Mouse (Mus musculus) midbrain, embryonic 10.5 days (tissue): ENCODE data around the gene Zbtb46. TPM values are rescaled to one million over a fixed set of nuclear protein-coding genes. Genes with fewer than 3 reads are reported as not detected.

Experiments used
- DNase-seq: peaks from one replicate; pipeline ENCODE4 v3.0.0-alpha.2; 2017; ENCODE audit warnings: low spot score
- H3K27ac ChIP-seq: fragments of 300-500 bp; sonication (generic); replicated peaks from 2 replicates; pipeline ENCODE4 v1.5.1; 2016; ENCODE audit warnings: mild to moderate bottlenecking
- H3K27me3 ChIP-seq: fragments of 300-500 bp; sonication (generic); 2 replicates; pipeline ENCODE4 v1.6.1; 2016; ENCODE audit warnings: low read depth, mild to moderate bottlenecking; ENCODE audit not compliant: poor library complexity, severe bottlenecking
- H3K36me3 ChIP-seq: fragments of 300-500 bp; sonication (generic); 2 replicates; pipeline ENCODE4 v1.6.1; 2016; ENCODE audit warnings: mild to moderate bottlenecking, moderate library complexity
- H3K4me1 ChIP-seq: fragments of 300-500 bp; sonication (generic); 2 replicates; pipeline ENCODE4 v1.6.1; 2016
- H3K4me3 ChIP-seq: fragments of 300-500 bp; sonication (generic); 2 replicates; pipeline ENCODE4 v1.5.1; 2016; ENCODE audit warnings: mild to moderate bottlenecking, moderate library complexity
- H3K9me3 ChIP-seq: fragments of 300-500 bp; sonication (generic); replicated peaks from 2 replicates; pipeline ENCODE4 v1.6.1; 2016; ENCODE audit warnings: mild to moderate bottlenecking
- WGBS: fragments of 180-500 bp; shearing (Covaris S2); methylation state at CpG from one replicate; pipeline ENCODE4 v1.1.7; 2016; 5-methylcytosine and 5-hydroxymethylcytosine counted together
- polyA plus RNA-seq: library from polyadenylated mRNA; unstranded; fragments of >200 nt; fragmentation: Nextera tagmentation; extraction: Ambion mirVana; gene quantifications from 2 replicates; pipeline ENCODE4 v1.2.1, GENCODE M21; 2016

Zbtb46 gene
- polyA plus RNA-seq, 1 experiment from 2014 or later: 16.8 TPM

DNA sequence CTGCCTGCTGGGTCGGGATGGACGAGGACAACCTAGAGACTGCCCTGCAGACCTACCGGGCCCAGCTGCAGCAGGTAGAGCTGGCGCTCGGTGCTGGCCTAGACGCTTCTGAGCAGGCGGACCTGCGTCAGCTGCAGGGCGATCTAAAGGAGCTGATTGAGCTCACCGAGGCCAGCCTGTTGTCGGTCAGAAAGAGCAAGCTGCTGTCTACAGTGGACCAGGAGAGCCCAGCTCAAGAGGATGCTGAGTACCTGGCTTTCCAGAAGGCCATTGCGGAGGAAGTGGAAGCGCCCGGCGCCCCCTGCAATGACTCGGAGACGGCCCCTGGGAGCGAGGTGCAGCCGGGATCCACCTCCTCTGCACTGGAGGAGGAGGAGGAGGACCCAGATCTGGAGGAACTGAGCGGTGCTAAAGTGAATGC is 93.6 kb downstream of the Zbtb46 start:
- Histone ChIP-seq H3K27ac (peak overlapping the region; percentile 94), H3K4me3 (peak overlapping the region; percentile 61), H3K36me3 (peaks cover 64% of the 10 kb centered on the region), H3K27me3 (no peaks in the 10 kb centered on the region), H3K9me3 (no peaks in the 10 kb centered on the region), H3K4me1 (peaks cover 44% of the 10 kb centered on the region)
- peak; percentile 52 for DNase-seq
- WGBS: under 1% methylated on average over 20 of the region's 20 CpGs

DNA sequence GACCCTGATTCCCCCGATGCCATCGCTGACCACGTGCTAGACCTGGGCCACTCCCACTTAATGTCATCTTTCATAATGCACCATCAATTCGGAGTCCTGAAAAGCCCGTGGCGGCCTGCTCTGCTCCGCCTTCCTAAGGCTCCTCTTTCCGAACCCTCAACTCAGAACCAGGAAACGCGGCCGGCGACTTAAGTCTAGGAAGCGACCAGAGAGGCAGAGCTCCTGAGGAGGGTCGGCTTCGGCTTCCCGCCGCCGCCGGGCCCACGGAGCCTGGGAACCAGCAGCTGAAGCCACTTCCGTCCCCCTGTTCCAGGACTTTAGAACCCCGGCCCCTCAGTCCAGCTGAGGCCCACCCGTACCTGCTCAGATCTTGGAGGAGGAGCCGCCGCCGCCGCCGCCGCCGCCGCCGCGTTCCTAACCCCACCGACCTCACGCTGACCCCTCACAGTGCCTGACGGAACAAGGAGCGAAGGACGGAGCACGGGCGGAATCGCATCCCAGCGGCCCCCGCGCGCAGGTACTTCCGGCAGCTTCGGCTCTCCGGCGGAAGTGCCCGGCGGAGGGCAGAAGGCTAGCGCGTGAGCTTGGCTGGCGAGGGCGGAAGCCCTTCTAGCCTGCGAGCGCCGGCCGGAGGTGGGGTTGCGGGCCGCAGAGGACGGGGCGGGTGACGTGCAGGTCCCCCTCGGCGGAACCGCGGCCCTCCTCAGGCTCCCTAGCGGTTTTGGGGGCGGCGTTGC is 94.2 kb downstream of the Zbtb46 start, which contains the start of the genes Zgpat and Arfrp1:
Zgpat (plus strand) TSS at position 69 of the 737 bp plus-strand sequence.
Arfrp1 (minus strand) TSS at position 545 of the 737 bp plus-strand sequence.
- Histone ChIP-seq H3K4me1 (peaks cover 44% of the 10 kb centered on the region), H3K27me3 (no peaks in the 10 kb centered on the region), H3K36me3 (peaks cover 64% of the 10 kb centered on the region), H3K27ac (peak within 1 kb of the TSS; percentile 94), H3K9me3 (no peaks in the 10 kb centered on the region), H3K4me3 (peak within 1 kb of the TSS; percentile 61)
- DNase-seq: peak; percentile 92
- under 1% methylated on average over 71 of the region's 71 CpGs for WGBS

DNA sequence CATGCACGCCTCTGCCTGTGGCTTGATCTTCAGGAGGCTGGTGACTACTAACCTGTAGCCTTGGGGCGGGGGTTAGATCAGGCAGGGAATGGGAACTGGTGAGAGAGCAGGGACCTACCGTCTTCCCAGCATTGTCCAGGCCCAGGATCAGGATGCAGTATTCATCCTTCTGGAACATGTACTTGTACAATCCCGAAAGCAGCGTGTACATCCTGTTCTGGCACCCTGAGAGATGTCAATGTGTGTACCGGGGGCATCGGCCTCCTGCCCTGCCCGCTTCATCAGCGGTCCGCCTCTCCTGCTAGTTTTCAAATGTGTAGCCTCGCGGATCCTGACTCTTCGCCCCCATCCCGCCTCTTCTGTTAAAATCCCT is 94.8 kb downstream of the Zbtb46 start:
- Histone ChIP-seq H3K36me3 (peaks cover 64% of the 10 kb centered on the region), H3K4me3 (peak overlapping the region; percentile 61), H3K27ac (peak overlapping the region; percentile 94), H3K27me3 (no peaks in the 10 kb centered on the region), H3K9me3 (no peaks in the 10 kb centered on the region), H3K4me1 (peaks cover 44% of the 10 kb centered on the region)
- 13% methylated on average over 14 of the region's 14 CpGs for WGBS
- no peak for DNase-seq

- H3K4me3 ChIP-seq: peak overlapping the region; percentile 61
- 88% methylated on average over 3 of the region's 3 CpGs for WGBS
- peak overlapping the region; percentile 94; the same call in 1 of the 2 replicates for H3K27ac ChIP-seq
- peaks cover 43% of the 10 kb centered on the region for H3K4me1 ChIP-seq
- no peak for DNase-seq
- H3K9me3 ChIP-seq: no peaks in the 10 kb centered on the region
- peaks cover 64% of the 10 kb centered on the region for H3K36me3 ChIP-seq
- no peaks in the 10 kb centered on the region for H3K27me3 ChIP-seq
Measured at GRCm38 (mm10) chr2:181363946-181364345, 95.3 kb downstream of the Zbtb46 start.

DNA sequence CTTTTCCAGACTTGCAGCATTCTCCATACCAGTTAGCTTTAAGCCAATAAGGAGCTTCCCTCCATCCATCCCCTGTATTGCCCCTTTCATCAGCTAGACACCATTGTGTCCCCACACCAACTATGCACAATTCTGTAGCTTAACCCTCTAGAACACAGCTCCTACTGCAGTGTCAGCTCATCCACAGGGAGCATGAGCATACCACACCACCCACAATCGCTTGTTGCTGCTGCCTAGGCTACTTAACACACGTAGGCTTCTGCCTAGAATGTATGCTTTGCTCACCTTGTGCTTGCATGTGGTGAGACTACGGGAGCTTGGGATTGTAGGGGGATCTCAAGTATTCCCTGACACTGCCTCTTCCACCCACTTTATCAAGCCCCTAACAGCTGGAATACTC is 102.4 kb downstream of the Zbtb46 start:
- 88% methylated on average over 3 of the region's 3 CpGs for WGBS
- H3K27me3 ChIP-seq: no peaks in the 10 kb centered on the region
- no peak overlapping the region for H3K27ac ChIP-seq
- H3K36me3 ChIP-seq: peaks cover 100% of the 10 kb centered on the region
- no peak overlapping the region for H3K4me3 ChIP-seq
- no peak for DNase-seq
- H3K4me1 ChIP-seq: no peaks in the 10 kb centered on the region
- no peaks in the 10 kb centered on the region for H3K9me3 ChIP-seq

DNA sequence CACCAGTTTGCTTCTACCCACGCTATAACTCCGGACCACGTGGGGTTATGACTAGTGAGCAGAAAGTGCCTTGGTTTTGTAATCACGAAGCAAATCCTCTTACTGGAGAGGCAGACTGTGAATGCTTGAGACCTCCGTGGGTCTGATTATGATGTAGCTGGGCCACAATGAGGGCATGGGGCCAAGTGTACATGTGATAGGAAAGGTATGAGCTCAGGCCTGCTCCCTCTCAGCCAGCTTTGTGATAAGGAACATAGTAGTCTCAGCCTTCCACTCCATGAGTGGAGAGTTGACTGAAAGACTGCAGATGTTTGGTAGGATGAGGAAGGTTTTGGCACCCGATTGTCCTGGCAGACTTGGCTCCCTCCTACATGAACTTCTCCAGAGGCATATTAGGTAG is 116.5 kb downstream of the Zbtb46 start:
- no peak for DNase-seq
- Histone ChIP-seq H3K27me3 (no peaks in the 10 kb centered on the region), H3K36me3 (peaks cover 93% of the 10 kb centered on the region), H3K4me1 (no peaks in the 10 kb centered on the region), H3K4me3 (no peak overlapping the region), H3K9me3 (no peaks in the 10 kb centered on the region), H3K27ac (no peak overlapping the region)
- 95% methylated on average over 6 of the region's 6 CpGs for WGBS

GRCm38 (mm10) chr2:181340426-181340825 is 118.8 kb downstream of the Zbtb46 start:
- H3K27ac ChIP-seq: no peak overlapping the region
- peaks cover 94% of the 10 kb centered on the region for H3K36me3 ChIP-seq
- no peak for DNase-seq
- no peaks in the 10 kb centered on the region for H3K4me1 ChIP-seq
- no peaks in the 10 kb centered on the region for H3K27me3 ChIP-seq
- no peaks in the 10 kb centered on the region for H3K9me3 ChIP-seq
- 90% methylated on average over 4 of the region's 4 CpGs for WGBS
- no peak overlapping the region for H3K4me3 ChIP-seq

Other genes starting within 250 kb of the Zbtb46 start
- 0.10 and 0.20 TPM in 2 replicates for gene Srms, start 246.2 kb downstream of the Zbtb46 start, polyA plus RNA-seq
- 0.10 and 0.15 TPM in 2 replicates for gene Fndc11, start 239.4 kb downstream of the Zbtb46 start, polyA plus RNA-seq
- gene Helz2, start 217.4 kb downstream of the Zbtb46 start, polyA plus RNA-seq: 0.62 and 0.78 TPM in 2 replicates
- gene Gmeb2, start 171.4 kb downstream of the Zbtb46 start, polyA plus RNA-seq: 18.1 and 21.8 TPM in 2 replicates
- 133 and 240 TPM in 2 replicates for gene Stmn3, start 144.9 kb downstream of the Zbtb46 start, polyA plus RNA-seq
- 61.5 and 71.4 TPM in 2 replicates for gene Rtel1, start 139.7 kb downstream of the Zbtb46 start, polyA plus RNA-seq
- gene Zgpat, start 94.5 kb downstream of the Zbtb46 start, polyA plus RNA-seq: 45.0 and 50.5 TPM in 2 replicates
- 79.2 and 85.6 TPM in 2 replicates for gene Arfrp1, start 94.0 kb downstream of the Zbtb46 start, polyA plus RNA-seq
- 26.0 and 32.2 TPM in 2 replicates for gene Lime1, start 79.3 kb downstream of the Zbtb46 start, polyA plus RNA-seq
- gene Abhd16b, start 33.8 kb upstream of the Zbtb46 start, polyA plus RNA-seq: 0.07 TPM in 1 of 2 replicates, not detected in the other
- 164 and 167 TPM in 2 replicates for gene Tpd52l2, start 37.7 kb upstream of the Zbtb46 start, polyA plus RNA-seq
- 95.6 and 110 TPM in 2 replicates for gene Dnajc5, start 61.1 kb upstream of the Zbtb46 start, polyA plus RNA-seq
- 49.8 and 59.3 TPM in 2 replicates for gene Uckl1, start 125.5 kb upstream of the Zbtb46 start, polyA plus RNA-seq
- 82.0 and 85.4 TPM in 2 replicates for gene Prpf6, start 132.4 kb upstream of the Zbtb46 start, polyA plus RNA-seq
- gene Zfp512b, start 133.4 kb upstream of the Zbtb46 start, polyA plus RNA-seq: 34.6 and 48.0 TPM in 2 replicates
- gene Samd10, start 139.8 kb upstream of the Zbtb46 start, polyA plus RNA-seq: 36.4 and 56.1 TPM in 2 replicates
- 0.19 and 0.32 TPM in 2 replicates for gene Gm29797, start 197.6 kb upstream of the Zbtb46 start, polyA plus RNA-seq
- 17.6 and 18.8 TPM in 2 replicates for gene Sox18, start 212.2 kb upstream of the Zbtb46 start, polyA plus RNA-seq
- 14.5 and 18.0 TPM in 2 replicates for gene Tcea2, start 220.9 kb upstream of the Zbtb46 start, polyA plus RNA-seq
- gene Rgs19, start 234.6 kb upstream of the Zbtb46 start, polyA plus RNA-seq: 74.5 and 81.1 TPM in 2 replicates
- not detected in 2 replicates for gene Lkaaear1, start 239.0 kb upstream of the Zbtb46 start, polyA plus RNA-seq